Mouse (Mus musculus) neural tube, embryonic 15.5 days (tissue): ENCODE data around the gene Gm7356. TPM values are rescaled to one million over a fixed set of nuclear protein-coding genes. Genes with fewer than 3 reads are reported as not detected.

Source experiments
- polyA plus RNA-seq: library from polyadenylated mRNA; unstranded; fragments of >200 nt; fragmentation: Nextera tagmentation; extraction: Ambion mirVana; gene quantifications from 2 replicates; pipeline ENCODE4 v1.2.1, GENCODE M21; 2015

Gene Gm7356
- polyA plus RNA-seq, 1 experiment from 2014 or later: not detected

Other genes with a start within 250 kb of the Gm7356 start
- gene Afdn, start 243.2 kb downstream of the Gm7356 start, polyA plus RNA-seq: 90.4 and 124 TPM in 2 replicates
- 15.4 and 20.3 TPM in 2 replicates for gene Tcte2, start 241.9 kb downstream of the Gm7356 start, polyA plus RNA-seq
- not detected in 2 replicates for gene Gm7168, start 55.3 kb downstream of the Gm7356 start, polyA plus RNA-seq
- not detected in 2 replicates for gene Gm7358, start 55.8 kb upstream of the Gm7356 start, polyA plus RNA-seq
- 3.7 and 9.1 TPM in 2 replicates for gene Dact2, start 200.6 kb upstream of the Gm7356 start, polyA plus RNA-seq